Mouse (Mus musculus) spleen, postnatal 14 days (tissue): Measurements from ENCODE around the gene Gng7.

ENCODE experiments used
- DNase-seq, 2 experiments: peaks; one replicate each; pipeline ENCODE4 v3.0.0; 2021 to 2022; ENCODE audit warnings: low spot score in 2 of 2

Gene Gng7

DNA sequence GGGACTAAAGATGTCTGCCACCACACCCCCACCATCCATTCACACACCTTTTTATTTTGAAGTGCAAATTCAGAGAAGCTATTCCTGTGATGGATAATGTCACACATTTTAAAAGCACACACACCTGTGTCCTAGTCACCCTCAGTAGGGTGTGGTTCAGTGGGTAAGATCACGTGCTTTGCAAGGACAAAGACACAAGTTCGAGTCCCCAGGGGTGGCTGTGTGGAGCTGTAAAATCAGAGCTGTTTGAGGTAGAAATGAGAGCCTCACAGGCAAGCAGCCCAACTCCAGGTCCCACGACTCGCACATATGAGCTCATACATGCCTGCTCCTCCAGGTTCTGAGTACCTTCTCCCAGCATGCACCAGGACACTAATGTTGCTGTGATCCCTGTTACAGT is 46.6 kb downstream of the Gng7 start:
- DNase-seq = no peak

DNA sequence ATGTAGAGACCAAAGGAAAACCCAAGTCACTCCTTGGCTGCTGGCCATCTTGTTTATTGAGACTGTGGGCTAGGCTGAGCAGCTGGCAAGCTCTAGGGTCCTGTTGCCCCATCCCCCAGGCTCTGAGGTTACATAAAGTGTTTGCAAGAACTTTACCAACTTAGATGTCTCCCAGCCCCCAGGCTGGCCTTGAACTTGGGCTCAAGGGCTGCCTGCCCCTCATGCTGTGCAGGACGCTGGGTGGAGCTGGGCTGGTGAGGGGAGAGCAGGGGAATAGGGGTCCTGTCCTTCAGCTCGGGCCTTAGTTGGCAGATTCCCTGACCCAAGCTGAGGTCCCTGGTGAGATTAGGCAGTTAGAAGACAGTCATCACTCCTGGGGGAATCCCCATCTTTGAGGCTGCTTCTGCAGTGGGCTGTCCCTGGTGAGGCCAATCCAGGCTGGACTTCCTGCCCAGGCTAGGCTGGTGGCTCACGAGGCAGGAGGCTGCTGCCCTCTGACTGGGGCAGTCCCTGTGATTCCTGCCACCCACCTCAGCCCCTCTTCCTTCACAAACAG is 47.6 kb downstream of the Gng7 start:
- no peak for DNase-seq

DNA sequence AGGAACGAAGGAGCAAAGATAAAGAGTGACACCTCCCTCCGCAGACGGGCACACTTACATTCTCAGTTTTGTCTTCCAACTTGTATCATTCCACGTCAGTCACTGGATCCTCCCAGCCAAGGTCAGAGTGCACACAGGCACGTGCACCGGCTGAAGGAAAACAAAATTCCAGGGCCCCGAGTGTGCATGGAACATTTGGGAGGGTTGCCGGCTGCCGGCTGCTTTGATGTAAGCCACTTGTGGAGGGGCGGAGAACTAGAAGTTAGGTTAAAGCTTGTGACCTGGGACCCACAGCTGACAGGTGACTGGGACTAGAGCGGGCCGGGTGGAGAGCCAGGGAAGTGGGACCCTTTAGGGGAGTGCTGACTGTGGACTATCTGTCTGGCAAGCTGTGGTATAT is 48.4 kb downstream of the Gng7 start:
- no peak for DNase-seq

DNA sequence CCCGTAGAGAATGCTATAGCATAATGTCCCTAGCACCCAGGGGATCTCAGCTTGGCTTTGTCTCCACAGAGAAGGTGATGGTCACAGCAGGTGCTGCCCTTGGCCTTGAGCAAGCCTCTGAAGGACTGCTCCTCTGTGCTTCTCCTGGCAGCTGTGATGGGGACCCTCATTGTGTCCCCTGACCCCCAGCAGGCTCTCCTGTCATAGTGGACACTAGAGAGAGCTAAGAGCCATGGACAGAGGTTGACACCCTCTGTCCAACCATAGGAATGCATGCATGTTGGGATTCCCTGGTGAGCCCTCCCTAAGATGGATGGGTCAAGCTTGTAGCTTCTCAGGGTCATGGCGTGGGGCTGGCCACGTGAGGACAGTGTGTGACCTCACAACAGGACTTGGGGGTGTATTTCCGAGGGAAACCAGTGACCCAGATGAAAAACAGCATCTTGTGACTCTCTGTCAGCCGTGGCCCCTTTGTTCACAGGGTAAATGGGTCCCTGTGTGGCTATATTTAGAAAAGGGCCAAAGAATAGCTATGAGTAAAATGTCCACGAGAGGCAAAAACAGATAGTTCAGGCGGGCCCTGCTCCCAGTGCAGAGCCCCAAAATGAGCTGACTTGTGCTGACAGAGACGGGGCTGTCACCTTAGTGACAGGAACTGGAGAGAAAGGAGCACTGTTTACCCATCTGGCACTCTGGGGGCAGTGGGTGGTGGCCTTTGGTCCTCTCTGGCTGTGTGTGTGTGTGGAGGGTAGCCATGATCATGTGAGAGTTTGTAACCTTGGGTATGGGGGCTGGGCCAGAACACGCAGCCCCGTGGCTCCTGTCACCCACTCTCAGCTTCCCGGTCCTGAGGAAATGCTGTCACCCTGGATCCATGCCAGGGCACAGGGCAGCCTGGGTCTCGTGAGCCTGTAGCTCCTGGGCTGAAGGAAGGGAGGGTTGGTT is 51.4 kb downstream of the Gng7 start:
- no peak for DNase-seq

DNA sequence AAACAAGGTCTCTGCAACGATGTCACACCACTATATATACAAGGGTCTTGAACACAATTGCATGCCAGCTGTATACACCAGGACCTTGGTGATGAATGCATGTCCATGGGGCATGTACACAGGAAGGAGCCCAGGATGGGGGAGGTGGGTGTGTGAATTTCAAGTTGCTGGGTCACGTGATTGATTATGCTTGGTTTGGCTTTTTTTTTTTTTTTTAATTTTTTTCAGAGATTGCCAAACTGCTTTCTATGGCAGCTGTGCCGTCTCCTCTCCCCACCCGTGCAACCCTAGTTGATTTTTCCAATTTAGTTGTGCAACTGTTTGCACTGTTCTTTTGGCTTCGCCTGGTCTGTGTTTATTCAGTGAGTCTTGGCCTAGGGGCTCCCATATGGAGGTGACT is 52.2 kb downstream of the Gng7 start:
- no peak for DNase-seq

DNA sequence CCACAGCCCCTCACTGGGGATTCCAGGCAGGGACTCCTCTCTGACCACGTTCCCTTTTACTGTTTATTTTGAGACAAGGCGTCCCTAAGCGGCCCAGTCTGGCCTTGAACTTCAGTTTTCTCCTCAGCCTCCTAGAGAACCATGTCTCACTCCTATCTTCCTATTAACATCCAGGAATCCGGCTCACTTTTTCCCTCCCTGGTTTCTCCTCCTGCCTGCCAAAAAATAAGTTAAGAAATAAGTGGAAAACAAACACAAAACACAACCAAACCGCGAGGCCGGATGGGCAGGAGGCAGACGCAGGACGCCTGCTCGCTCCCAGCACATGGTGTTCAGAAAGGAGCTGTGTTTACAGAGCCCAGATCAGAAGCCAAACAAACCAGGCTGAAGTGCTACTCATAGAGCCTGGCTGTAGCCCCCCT is 52.7 kb downstream of the Gng7 start:
- DNase-seq = no peak

DNA sequence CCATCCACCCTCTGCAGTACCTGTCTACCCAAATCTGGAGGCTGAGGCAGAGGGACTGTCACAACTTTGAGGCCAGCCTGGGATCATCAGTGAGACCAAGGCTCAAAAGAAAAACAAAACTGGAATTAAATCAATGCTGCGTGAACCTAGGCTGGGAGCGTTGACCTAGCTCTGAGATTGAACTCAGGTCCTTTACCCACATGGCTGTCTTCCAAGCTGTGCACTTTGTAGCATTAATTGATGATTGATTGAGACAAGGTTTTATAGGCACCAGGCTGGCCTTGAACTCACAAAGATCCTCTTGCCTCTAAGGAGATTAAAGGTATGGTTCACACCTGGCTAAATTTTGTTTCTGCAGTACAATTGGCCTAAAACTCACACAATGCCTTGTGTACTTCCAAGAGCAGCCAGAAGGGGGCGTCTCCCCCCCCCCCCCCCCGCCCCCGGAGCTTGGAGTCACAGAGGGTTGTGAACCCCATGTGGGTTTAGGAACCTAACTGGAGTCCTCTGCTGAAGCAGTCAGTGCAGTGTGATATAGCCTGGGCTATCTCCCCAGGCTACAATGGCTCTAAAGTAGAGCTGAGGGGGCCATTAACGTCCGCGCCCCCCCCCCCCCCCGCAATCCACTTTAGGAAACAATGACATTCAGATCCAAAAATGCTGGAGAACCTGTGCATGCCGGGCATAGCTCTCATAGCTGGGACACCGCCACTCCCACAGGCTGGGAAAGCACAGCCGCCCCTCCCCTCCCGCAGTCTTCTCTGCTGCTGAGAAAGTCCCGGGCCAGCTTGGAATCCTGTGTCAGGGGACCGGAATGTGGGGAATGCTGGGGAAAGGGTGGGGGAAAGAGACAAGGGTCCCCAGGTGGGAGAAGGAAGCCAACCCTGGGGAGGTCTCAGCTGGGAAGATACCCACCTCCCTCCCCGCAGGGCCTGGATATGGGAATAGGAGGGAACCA is 53.9 kb downstream of the Gng7 start:
- no peak for DNase-seq

DNA sequence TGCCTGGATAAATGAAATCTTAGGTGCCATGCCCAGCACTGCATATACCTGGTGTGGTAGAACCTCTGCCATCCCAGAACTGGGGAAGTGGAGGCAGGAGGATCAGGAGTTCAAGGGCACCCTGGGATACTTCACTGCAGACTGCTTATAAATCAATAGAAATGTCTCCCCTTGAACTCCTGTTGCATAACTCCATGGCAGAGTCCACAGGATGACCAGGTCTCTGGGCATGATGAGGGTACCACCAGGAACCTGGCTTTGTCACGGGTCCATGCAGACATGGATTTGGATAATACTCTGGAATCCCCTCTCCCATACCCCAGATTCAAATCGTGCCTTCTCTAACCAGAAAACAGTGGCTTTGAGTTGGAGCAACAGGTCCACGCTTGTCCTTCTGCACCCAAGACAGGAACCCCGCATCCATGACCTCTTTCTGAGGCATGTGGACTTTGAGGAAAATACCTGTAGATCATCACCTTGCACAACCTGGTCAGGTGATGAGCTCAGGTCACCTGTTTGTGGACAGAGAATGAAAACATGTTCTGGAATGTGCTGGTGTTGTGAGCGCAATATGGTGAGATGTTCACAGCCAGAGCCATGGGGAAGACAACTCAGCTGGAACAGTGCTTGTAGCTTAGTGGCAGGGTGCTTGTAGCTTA is 55.6 kb downstream of the Gng7 start:
- DNase-seq = no peak

DNA sequence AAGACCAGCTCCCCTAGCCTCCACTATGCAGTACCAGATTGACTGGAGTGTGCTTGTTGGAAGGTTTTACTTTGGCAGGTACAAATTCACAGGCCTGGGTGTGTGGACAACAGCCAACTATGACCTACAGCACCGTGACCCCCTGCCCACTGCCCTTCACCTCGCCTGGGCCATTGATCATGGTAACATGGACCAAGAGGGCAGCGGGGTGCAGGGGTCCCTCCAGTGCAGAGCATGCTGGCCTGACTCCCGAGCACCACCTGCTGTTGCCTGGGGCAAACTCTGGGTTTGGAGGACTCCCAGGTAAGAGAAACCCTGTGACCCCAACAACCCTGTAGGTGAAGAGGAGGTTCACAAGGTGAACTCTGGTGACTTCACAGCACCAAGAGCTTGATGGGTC is 57.0 kb downstream of the Gng7 start:
- DNase-seq = no peak

DNA sequence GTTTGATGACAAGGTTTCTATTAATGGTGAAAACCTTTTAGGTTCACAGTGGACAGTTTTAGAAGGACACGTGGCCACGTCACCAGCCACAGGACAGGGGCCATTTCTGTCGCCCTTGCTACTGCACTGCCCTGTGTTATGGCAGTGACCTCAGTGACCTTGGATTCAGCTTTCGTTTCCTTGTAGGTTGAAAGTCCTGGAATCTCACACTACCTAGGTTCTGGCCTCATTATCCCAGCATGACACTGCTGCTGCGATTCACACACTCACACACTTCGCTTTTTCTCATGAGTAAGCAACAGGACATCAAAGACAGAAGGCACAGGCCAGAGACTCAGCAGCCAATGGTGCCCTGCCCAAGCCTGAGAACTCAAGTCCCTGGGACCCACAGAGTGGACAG is 57.8 kb downstream of the Gng7 start:
- DNase-seq = no peak

DNA sequence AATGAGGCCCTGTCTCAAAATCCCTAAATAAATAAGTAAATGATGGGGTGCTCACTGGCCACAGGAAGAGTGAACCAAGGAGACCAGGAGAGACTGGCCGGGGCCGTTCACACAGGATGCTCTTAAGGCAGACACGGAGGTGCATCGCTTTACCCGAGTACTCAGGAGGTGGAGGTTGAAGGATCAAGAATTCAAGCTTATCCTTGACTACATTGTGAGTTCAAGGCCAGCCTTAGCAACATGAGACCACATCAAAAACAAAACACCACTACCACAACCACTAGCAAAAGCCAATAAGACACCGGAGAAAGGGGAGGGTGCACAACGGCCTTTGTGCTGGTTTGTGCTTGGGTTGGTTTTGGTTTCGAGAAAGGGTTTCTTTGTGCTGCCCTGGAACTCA is 58.4 kb downstream of the Gng7 start:
- DNase-seq = no peak

DNA sequence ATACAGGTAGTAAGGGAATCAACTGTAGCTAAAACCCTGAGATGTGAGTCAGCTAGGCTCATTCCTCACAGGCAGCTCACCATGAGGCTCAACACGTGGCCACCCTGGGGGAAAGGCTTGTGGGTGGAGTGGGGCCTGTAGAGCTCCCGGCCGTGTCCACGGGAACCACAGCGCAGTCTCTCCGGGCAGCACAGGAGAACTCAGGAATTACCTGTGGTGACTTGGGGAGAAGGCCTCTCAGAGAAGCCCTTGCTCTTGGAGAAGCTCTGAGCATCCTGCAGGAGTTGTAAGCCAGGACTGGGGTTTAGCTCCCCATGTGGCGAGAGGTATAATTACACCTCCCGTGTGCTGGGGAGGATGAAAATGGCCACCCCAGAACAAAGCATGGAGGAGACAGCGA is 59.2 kb downstream of the Gng7 start:
- DNase-seq = no peak

DNA sequence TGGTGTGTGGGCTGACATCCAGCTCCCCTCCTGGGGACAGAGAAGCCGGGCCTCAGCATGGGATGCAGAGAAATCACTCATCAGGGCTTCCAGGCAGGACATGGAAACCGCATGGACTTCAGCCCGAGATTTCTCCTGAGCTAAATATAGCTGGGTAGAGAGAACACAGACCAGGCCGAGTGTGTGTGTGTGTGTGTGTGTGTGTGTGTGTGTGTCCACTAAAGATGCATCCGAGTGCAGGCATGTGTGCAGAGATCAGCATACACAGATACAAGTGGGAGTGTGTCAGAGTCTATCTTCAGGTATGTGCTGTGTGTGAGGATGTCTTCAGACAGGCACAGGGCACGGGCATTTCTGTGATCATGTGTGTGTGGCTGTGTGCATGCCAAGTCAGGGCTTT is 59.9 kb downstream of the Gng7 start:
- DNase-seq = no peak

DNA sequence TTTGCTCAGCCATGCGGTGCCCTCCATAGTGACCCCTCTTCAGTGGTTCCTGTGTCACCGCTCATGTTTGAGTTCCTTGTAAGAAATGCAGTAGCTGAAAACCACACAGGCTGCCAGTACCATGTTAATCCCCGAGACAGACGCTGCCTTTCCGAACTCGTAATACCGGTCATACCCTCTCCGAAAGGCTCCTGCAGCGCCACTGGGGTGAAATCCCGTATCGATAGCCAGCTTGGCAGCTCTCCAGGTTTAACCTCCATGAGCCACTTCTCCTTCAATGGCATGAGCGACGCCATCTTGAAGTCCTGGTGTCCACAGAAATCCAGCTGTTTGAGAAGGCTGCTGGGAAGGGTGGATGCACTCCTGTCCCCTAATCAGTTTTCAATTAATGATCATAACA is 60.3 kb downstream of the Gng7 start:
- no peak for DNase-seq

DNA sequence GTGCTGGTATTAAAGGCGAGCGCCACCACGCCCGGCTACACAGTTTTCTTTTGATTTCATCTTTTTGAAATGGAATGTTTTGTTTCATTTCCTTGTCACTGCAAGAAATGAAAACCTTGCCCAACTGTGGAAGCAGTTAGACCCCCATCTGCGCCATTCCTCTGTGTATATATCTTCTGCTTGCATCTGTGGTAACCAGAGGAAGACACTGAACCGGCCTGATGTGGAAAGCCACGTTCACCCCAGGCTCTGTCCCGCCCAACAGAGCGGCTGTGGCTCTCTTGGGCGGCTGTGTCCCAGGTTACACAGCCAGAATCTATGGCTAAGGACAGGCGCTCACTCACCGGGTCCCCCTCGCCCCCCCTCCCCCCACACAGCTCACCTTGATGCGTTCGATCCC is 62.3 kb downstream of the Gng7 start:
- DNase-seq = no peak

DNA sequence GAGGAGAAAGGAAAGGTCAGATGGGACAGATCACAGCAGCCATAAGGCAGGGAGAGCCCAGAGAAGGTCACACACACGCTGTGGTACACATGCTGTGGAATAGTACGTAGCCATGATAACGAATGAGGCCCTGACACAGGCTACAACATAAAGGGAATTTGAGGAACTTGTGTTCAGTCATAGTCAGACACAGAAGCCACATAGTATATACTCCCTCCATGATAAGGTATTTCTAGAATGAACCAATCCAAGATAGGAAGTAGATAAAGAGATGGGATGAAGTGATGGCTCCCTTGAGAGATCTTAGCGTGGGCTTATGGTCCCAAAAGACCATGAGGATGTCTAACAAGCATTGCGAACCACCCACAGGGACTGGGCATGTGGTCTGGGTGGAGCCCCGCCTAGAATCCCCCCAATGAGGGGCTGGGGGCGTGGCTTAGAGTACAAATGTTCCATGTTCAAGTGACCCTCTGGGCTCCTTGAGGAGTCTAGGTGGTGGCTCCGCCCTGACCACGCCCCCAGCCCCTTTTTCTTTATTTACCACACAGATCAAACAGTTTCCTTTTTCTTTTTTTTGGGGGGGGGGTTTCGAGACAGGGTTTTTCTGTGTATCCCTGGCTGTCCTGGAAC is 62.9 kb downstream of the Gng7 start:
- DNase-seq = no peak

DNA sequence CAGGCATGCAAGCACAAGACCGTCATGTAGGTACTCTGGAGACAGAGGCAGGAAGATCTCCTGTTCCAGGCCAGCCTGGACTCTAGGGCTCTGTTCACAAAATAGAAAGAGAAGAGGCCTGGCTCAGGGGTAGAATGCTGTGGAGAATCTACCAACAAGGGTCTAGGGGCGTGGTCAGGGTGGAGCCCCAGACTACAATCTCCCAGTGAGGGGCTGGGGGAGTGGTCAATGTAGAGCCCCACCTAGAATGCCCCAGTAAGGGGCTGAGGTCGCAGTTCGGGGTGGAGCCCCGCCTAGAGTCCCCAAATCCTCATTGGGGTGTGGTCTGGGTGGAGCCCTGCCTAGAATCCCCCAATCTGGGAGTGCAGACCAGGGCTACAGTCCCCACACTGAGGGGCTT is 64.4 kb downstream of the Gng7 start:
- no peak for DNase-seq

DNA sequence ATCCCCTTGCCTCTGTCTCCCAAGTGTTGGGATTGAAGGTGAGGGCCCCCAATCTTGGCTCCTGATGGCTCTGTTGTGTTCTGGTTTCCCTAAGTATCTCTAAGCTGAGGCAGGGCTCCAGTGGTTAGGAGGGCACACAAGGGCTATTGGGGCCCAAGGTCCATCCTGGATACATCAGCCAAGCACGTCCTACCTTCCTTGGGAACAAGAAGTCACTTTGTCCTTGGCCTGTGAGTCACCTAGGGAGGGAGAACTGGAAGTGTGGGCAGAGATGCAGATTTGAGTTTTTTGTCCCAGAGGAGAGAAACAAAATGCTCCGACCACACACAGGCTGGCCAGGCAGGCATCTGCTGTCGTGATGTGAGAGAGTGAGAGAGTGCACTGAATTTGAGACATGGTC is 65.7 kb downstream of the Gng7 start:
- no peak for DNase-seq

DNA sequence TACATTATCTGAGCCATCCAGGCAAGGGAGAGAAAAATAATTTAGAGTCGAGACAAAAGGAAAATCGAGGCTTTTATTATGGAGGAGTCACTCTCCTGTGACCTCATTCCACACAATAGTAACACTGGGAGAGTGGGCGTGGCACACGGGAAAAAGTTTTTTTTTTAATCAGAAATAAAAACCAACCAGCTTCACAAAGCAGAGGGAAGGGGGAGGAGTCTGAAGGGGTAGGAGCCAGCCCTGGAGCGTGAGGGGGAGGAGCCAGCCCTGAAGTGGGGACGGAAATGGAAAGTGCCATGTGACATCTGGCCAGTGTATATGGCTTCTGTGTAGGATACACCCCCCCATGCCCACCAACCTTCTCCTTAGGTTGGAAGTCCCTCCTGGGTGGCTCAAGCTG is 66.2 kb downstream of the Gng7 start:
- DNase-seq = no peak

DNA sequence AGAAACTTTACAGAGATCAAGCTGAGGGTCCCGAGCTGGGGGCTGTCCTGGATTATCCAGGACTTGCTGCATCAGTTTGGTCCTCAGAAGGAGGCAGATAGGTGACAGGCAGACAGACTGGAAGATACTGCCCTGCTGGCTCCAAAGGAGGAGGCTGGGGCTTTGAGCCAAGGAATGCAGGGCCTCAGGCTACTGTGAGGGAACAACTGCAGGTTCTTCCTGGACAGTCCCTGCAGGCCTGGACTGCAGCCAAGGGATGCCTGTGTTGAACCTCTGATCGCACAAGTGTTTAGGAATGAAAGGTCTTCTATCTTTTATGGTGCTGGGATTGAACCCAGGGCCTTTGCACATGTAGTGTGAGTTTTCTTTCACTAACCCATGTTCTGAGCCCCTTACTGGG is 66.9 kb downstream of the Gng7 start:
- no peak for DNase-seq

DNA sequence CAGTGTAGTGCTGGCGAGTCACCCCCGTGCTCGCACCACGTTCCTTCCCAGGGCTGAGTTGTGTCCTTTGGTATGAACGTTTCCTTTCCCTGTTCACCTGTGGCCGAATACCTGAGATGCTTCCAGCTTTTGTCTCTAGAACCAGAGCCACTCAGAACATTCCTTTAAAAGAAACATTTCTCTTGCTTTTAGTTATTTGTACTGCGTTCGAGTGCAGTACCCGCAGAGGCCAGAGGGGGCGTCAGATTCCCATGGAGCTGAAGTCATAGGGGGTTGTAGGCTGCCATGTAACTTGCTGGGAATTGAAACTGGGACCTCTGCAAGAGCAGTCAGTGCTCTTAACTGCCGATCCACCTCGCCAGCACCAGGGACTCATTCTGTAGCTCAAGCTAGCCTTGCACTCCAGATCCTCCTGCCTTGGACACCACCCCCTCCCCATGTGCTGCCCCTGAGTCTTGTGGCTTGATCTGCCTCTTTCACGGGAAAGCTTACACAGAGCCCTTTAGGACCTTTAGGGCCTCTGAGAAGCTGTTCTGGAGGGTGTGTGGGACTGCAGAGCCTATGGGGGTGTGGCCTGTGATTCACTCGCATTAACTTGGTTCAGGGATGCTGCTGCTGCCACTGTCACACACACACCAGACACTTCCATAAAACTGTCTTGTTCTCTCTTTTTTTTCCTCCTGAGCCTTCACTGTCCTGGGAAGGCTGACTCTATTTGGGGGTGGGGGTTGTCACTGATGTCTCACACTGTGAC is 67.9 kb downstream of the Gng7 start:
- no peak for DNase-seq
